Mouse (Mus musculus) fat pad, adult 2 months (tissue): Measurements from ENCODE around the gene Lsm7.

Source experiments
- DNase-seq: peaks from one replicate; pipeline ENCODE4 v3.0.0-alpha.2; 2011; ENCODE audit warnings: low read depth, low spot score; ENCODE audit errors: extremely low read depth

Gene Lsm7

GRCm38 (mm10) chr10:80854913-80855748 is at the start of gene Lsm7, which contains the start of gene Sppl2b:
TSS of gene Lsm7 (minus strand) at chr10:80855209.
TSS of gene Sppl2b (plus strand) at chr10:80855275.
- DNase-seq: no peak

GRCm38 (mm10) chr10:80904709-80905108 is 49.7 kb upstream of the Lsm7 start:
- no peak for DNase-seq

GRCm38 (mm10) chr10:80904004-80904693 is 49.1 kb upstream of the Lsm7 start:
- no peak for DNase-seq

- DNase-seq: no peak
These were observed 48.3 kb upstream of the Lsm7 start for GRCm38 (mm10) chr10:80903282-80903681.

- DNase-seq: no peak
These were observed 47.4 kb upstream of the Lsm7 start for GRCm38 (mm10) chr10:80902273-80902940.

GRCm38 (mm10) chr10:80901409-80902272 is 46.6 kb upstream of the Lsm7 start:
- no peak for DNase-seq

- peak; percentile 95 for DNase-seq
These were observed 45.6 kb upstream of the Lsm7 start, which contains the start of gene Timm13 for GRCm38 (mm10) chr10:80900318-80901247. TSS of gene Timm13 (minus strand) at chr10:80900969.

GRCm38 (mm10) chr10:80899591-80900317 is 44.7 kb upstream of the Lsm7 start:
- no peak for DNase-seq

GRCm38 (mm10) chr10:80899074-80899473 is 44.1 kb upstream of the Lsm7 start:
- no peak for DNase-seq

- no peak for DNase-seq
These were observed 43.0 kb upstream of the Lsm7 start for GRCm38 (mm10) chr10:80897861-80898510.

- DNase-seq: no peak
These were observed 41.8 kb upstream of the Lsm7 start for GRCm38 (mm10) chr10:80896581-80897485.

GRCm38 (mm10) chr10:80895697-80896096 is 40.7 kb upstream of the Lsm7 start:
- DNase-seq: no peak

GRCm38 (mm10) chr10:80895100-80895499 is 40.1 kb upstream of the Lsm7 start:
- no peak for DNase-seq

- peak; percentile 13 for DNase-seq
These were observed 32.2 kb upstream of the Lsm7 start for GRCm38 (mm10) chr10:80887181-80887580.

- no peak for DNase-seq
These were observed 26.3 kb upstream of the Lsm7 start for GRCm38 (mm10) chr10:80881301-80881700.

GRCm38 (mm10) chr10:80880901-80881300 is 25.9 kb upstream of the Lsm7 start:
- no peak for DNase-seq

GRCm38 (mm10) chr10:80880131-80880641 is 25.2 kb upstream of the Lsm7 start:
- DNase-seq: no peak
